Mouse (Mus musculus) cerebellum, postnatal 10 days (tissue): ENCODE measurements around the gene Sfmbt2.
A peak's percentile ranks its signal among the peaks of the same experiment; 100 is the strongest.

Source experiments
- DNase-seq, 2 experiments: peaks; one replicate each; pipeline ENCODE4 v3.0.0; 2021; ENCODE audit warnings: mixed read lengths in 2 of 2

Sfmbt2 gene

DNA sequence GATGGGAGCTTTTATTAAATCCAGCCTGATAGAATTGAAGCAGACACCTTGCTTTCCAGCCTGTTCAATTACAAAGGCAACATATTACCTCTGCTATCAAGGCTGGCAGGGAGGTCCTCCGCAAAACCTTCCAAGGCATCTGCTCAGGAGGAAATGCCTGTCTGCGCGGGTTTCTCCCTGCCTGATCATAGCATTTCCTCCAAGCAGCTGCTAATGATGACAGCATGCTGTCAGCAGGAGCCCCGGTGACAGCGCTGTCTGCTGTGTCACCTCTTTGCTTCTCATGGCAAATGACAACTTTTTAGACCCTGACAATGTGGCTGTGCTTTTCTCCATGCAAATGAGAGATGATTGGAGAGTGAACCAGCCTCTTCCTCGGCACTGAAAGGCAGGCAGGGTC, 199.1 kb downstream of the Sfmbt2 start:
- peak; percentile 28 to 38 for DNase-seq

DNA sequence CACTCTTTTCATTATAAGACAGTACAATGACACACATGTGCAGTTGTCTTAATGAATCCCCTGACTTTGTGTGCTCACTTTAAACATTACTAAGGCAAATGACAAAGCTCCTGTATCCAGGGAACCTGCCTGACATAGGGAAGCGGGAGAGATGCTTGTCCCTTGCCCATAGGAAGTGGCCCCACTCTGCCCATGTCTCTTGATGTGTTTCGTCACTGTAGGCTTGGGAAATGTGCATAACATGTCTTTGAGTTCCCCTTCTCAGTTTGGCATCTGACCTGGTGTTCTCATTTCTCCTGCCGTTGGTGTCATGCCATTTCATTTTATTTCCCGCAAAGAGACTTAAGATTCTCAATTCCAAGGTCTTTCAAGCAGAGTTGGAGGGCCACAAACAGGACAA, 202.0 kb downstream of the Sfmbt2 start:
- no peak for DNase-seq

DNA sequence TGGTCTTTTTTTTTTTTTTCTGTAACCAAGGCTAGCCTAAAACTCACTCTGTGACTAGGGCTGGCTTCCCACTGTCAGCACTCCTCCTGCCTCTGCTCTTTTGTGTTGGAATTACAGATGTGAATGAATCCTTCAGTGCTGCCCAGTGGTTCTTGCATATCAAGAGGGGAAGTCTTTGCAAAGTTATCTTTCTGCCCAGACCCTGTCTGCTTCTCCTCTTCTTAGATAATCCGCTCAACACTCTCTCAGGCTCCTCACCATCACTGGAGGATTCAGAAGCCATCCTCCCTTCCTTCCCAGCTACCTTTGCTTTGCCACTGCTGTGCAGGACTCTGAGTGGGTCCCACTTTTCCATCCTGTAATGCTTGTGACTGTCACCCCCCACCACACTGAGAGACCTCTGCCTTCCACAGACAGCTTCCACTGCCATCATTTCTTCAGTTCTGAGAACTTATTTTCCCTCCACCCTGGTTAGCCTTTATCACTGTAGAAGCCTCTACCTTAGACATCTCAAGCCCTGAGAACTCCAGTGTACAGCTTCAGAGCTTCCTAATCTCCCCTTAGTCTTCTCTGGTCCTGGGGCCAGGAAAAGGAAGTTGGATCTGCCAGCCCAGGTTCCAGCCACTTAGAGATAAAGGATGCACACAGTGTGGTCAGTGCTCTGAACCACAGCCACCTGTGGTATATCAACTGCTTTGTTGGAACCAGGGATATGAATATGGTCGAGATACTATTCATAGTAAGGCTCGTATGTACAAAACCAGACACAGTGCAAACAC, 205.8 kb downstream of the Sfmbt2 start:
- DNase-seq: no peak

DNA sequence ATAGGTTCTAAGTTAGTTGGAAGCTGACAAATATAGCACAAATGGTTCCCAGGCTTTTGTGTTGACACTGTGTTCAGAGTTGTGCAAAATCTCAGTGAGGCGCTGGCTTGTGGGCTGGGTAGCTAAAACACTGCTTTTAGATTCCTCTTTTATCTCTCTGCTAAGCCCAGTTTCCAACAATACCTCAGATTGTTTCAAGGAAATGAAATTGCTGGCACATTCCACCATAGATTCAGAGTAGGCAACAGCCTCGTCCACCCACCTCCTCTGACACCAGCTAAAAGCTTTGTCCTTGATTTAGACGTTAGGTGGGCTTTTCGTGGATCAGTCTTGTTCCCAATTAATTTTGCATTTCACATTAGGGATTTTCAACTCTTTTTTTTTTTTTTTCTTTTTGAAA, 212.4 kb downstream of the Sfmbt2 start:
- DNase-seq: no peak

DNA sequence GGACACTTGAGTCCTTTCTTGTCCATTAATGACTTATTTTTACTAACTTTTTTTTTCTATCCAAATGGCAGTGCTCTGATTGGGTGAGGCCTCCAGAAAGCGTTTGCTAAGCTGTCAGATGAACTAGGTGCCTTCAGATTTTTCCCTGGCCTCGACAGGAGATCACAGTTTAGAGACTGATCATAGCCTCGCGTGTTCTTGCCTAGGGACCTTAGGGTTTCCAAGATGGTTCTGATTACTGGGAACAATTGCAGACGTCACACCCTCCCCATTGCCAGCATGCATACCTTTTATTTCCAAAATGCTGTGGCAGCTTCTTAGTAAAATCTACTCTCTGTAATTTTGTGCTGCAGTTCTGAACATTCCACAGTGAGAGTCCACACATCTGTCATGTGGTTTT, 212.8 kb downstream of the Sfmbt2 start:
- DNase-seq: no peak

DNA sequence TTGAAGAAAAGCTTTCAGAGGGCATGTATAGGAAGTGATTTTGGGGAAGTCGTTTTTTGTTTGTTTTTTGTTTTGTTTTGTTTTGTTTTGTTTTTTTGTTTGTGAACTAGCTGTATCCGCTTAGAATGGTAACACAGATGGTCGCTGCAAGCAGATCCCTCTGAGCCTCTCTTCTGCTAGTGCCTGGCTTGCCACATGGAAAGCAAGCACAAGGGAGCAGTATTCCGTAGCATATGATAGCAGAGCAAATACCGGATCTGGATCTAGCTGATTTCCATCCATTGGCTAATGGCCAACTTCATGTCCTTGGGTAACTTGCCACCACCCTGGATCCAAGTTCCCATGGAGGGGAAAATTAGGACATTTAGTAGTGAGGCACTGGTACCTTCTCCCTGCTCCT, 221.0 kb downstream of the Sfmbt2 start:
- DNase-seq: peak; percentile 23 to 43

DNA sequence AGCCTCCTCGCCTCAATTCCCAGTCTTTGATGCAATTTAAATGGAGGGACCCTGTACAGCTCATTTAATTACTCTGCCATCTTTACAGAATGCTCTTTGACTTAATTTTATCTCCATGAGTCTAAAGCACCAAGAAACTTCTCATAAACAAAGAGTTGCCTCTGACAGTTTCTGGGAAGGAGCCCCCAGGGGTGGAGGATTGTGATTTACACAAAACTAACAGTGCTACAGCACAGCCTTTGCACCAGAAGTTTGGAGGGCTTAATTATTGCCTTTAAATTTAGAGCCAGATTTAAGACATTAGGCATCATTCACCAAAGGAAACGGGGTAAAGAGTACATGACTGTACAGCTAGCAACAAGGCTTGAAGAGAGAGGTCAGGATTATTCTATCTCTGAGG, 245.2 kb downstream of the Sfmbt2 start:
- DNase-seq: no peak
